Mouse (Mus musculus) liver, embryonic 15.5 days (tissue): ENCODE measurements around the gene Catsperd. TPM values are rescaled to one million over a fixed set of nuclear protein-coding genes. Genes with fewer than 3 reads are reported as not detected.

Source experiments
- ATAC-seq: fragments of 200-750 bp; cut with Nextera tagmentation; 2 replicates; pipeline ENCODE4 v1.8.0; 2017; ENCODE audit warnings: moderate number of reproducible peaks, mild to moderate bottlenecking, moderate library complexity; ENCODE audit not compliant: insufficient read depth
- H3K27ac ChIP-seq: fragments of 300-500 bp; sonication (generic); replicated peaks from 2 replicates; pipeline ENCODE4 v1.5.1; 2015; ENCODE audit warnings: mild to moderate bottlenecking, inconsistent platforms
- H3K27me3 ChIP-seq: fragments of 300-500 bp; sonication (generic); 2 replicates; pipeline ENCODE4 v1.6.1; 2015; ENCODE audit warnings: mild to moderate bottlenecking, inconsistent platforms
- H3K36me3 ChIP-seq: fragments of 300-500 bp; sonication (generic); replicated peaks from 2 replicates; pipeline ENCODE4 v1.6.1; 2015; ENCODE audit warnings: moderate library complexity, mild to moderate bottlenecking, inconsistent platforms
- H3K4me1 ChIP-seq: fragments of 300-500 bp; sonication (generic); replicated peaks from 2 replicates; pipeline ENCODE4 v1.6.1; 2015; ENCODE audit warnings: inconsistent platforms
- H3K4me2 ChIP-seq: fragments of 300-500 bp; sonication (generic); 2 replicates; pipeline ENCODE4 v1.6.1; 2015; ENCODE audit warnings: moderate library complexity, mild to moderate bottlenecking, inconsistent platforms
- H3K4me3 ChIP-seq: fragments of 300-500 bp; sonication (generic); replicated peaks from 2 replicates; pipeline ENCODE4 v1.5.1; 2015; ENCODE audit warnings: mild to moderate bottlenecking, inconsistent platforms
- H3K9ac ChIP-seq: fragments of 300-500 bp; sonication (generic); 2 replicates; pipeline ENCODE4 v1.6.1; 2015; ENCODE audit warnings: moderate library complexity, mild to moderate bottlenecking, inconsistent platforms
- H3K9me3 ChIP-seq: fragments of 300-500 bp; sonication (generic); replicated peaks from 2 replicates; pipeline ENCODE4 v1.6.1; 2016; ENCODE audit warnings: inconsistent platforms
- WGBS: fragments of 180-500 bp; shearing (Covaris S2); methylation state at CpG from one replicate; pipeline ENCODE4 v1.1.7; 2015; ENCODE audit warnings: mixed read lengths; ENCODE audit not compliant: insufficient replicate concordance; 5-methylcytosine and 5-hydroxymethylcytosine counted together
- polyA plus RNA-seq: library from polyadenylated mRNA; unstranded; fragments of >200 nt; fragmentation: Nextera tagmentation; extraction: Ambion mirVana; gene quantifications from 2 replicates; pipeline ENCODE4 v1.2.1, GENCODE M21; 2015

Catsperd gene
- polyA plus RNA-seq, 1 experiment from 2014 or later: 0.44 TPM

GRCm38 (mm10) chr17:56666384-56666783, 38.4 kb downstream of the Catsperd start:
- no peak for ATAC-seq
- Histone ChIP-seq H3K4me3 (no peak overlapping the region), H3K9me3 (no peaks in the 10 kb centered on the region), H3K9ac (no peak overlapping the region), H3K27ac (no peak overlapping the region), H3K36me3 (no peaks in the 10 kb centered on the region), H3K4me2 (no peak overlapping the region), H3K27me3 (peaks cover 55% of the 10 kb centered on the region), H3K4me1 (peaks cover 17% of the 10 kb centered on the region)
- WGBS: 58% methylated on average over 4 of the region's 4 CpGs

GRCm38 (mm10) chr17:56667591-56667990, 39.6 kb downstream of the Catsperd start:
- no peak overlapping the region for H3K27ac ChIP-seq

GRCm38 (mm10) chr17:56668384-56669144, 40.6 kb downstream of the Catsperd start:
- WGBS: 4% methylated on average over 31 of the region's 31 CpGs
- Histone ChIP-seq H3K4me2 (peak overlapping the region; percentile 71), H3K4me1 (peaks cover 26% of the 10 kb centered on the region), H3K9ac (peak overlapping the region; percentile 15; the same call in 1 of the 2 replicates), H3K27ac (no peak overlapping the region), H3K9me3 (no peaks in the 10 kb centered on the region), H3K27me3 (peaks cover 39% of the 10 kb centered on the region), H3K36me3 (no peaks in the 10 kb centered on the region), H3K4me3 (peak overlapping the region; percentile 45)
- ATAC-seq: no peak

More at GRCm38 (mm10) chr17:56667591-56667990, 39.6 kb downstream of the Catsperd start:
- Histone ChIP-seq H3K36me3 (no peaks in the 10 kb centered on the region), H3K4me1 (peaks cover 24% of the 10 kb centered on the region), H3K9me3 (no peaks in the 10 kb centered on the region), H3K9ac (no peak overlapping the region), H3K4me3 (no peak overlapping the region), H3K27me3 (peaks cover 48% of the 10 kb centered on the region), H3K4me2 (no peak overlapping the region)
- no peak for ATAC-seq
- 39% methylated on average over 3 of the region's 3 CpGs for WGBS

- ATAC-seq: no peak
- Histone ChIP-seq H3K36me3 (0 out of 2 replicates have a peak, but pooled peaks cover under 1% of the 10 kb centered on the region), H3K27me3 (peaks cover 33% of the 10 kb centered on the region), H3K9ac (no peak overlapping the region), H3K9me3 (no peaks in the 10 kb centered on the region), H3K27ac (no peak overlapping the region), H3K4me2 (no peak overlapping the region), H3K4me1 (peaks cover 35% of the 10 kb centered on the region), H3K4me3 (no peak overlapping the region)
- whole genome bisulfite sequencing: 80% methylated on average over 8 of the region's 8 CpGs
Observed at GRCm38 (mm10) chr17:56669766-56670165, 41.8 kb downstream of the Catsperd start.

GRCm38 (mm10) chr17:56672941-56673646, 45.2 kb downstream of the Catsperd start, which contains the start of gene Ranbp3:
Gene Ranbp3 (plus strand): TSS chr17:56673294.
- peak within 1 kb of the TSS; percentile 91 for H3K4me3 ChIP-seq

GRCm38 (mm10) chr17:56673647-56674416, 45.9 kb downstream of the Catsperd start:
- H3K36me3 ChIP-seq: peaks cover 39% of the 10 kb centered on the region
- ATAC-seq: peak; percentile 17; the same call in 1 of the 2 replicates
- H3K4me1 ChIP-seq: peaks cover 40% of the 10 kb centered on the region
- WGBS: under 1% methylated on average over 37 of the region's 37 CpGs
- H3K4me2 ChIP-seq: peak overlapping the region; percentile 82
- peaks cover 7% of the 10 kb centered on the region; the same call in 1 of the 2 replicates for H3K27me3 ChIP-seq
- H3K4me3 ChIP-seq: peak overlapping the region; percentile 91
- H3K27ac ChIP-seq: peak overlapping the region; percentile 90
- peak overlapping the region; percentile 98 for H3K9ac ChIP-seq
- no peaks in the 10 kb centered on the region for H3K9me3 ChIP-seq

More at GRCm38 (mm10) chr17:56672941-56673646, 45.2 kb downstream of the Catsperd start, which contains the start of gene Ranbp3:
- H3K4me1 ChIP-seq: peaks cover 44% of the 10 kb centered on the region
- peak within 1 kb of the TSS; percentile 96 for H3K27ac ChIP-seq
- peaks cover 14% of the 10 kb centered on the region for H3K27me3 ChIP-seq
- H3K9ac ChIP-seq: peak within 1 kb of the TSS; percentile 98
- peak within 1 kb of the TSS; percentile 88 for H3K4me2 ChIP-seq
- 0% methylated on average over 60 of the region's 66 CpGs for WGBS
- peaks cover 32% of the 10 kb centered on the region for H3K36me3 ChIP-seq
- no peaks in the 10 kb centered on the region for H3K9me3 ChIP-seq
- peak; percentile 93 for ATAC-seq

GRCm38 (mm10) chr17:56681791-56682190, 53.8 kb downstream of the Catsperd start:
- Histone ChIP-seq H3K9ac (no peak overlapping the region), H3K27ac (peak overlapping the region; percentile 48; the same call in 1 of the 2 replicates), H3K4me1 (peaks cover 80% of the 10 kb centered on the region), H3K4me2 (0 out of 2 replicates have a peak overlapping the region, but pooled peaks have one; percentile 21), H3K36me3 (peaks cover 97% of the 10 kb centered on the region), H3K9me3 (no peaks in the 10 kb centered on the region), H3K4me3 (no peak overlapping the region), H3K27me3 (no peaks in the 10 kb centered on the region)
- ATAC-seq: no peak
- WGBS: 65% methylated on average over 4 of the region's 4 CpGs

- H3K4me2 ChIP-seq: peak overlapping the region; percentile 21; the same call in 1 of the 2 replicates
- peak overlapping the region; percentile 48 for H3K27ac ChIP-seq
- WGBS: 19% methylated on average over 3 of the region's 3 CpGs
- H3K27me3 ChIP-seq: no peaks in the 10 kb centered on the region
- peaks cover 97% of the 10 kb centered on the region for H3K36me3 ChIP-seq
- H3K4me1 ChIP-seq: peaks cover 87% of the 10 kb centered on the region
- H3K9me3 ChIP-seq: no peaks in the 10 kb centered on the region
- H3K4me3 ChIP-seq: no peak overlapping the region
- ATAC-seq: peak; percentile 67
- peak overlapping the region; percentile 6; the same call in 1 of the 2 replicates for H3K9ac ChIP-seq
Observed at GRCm38 (mm10) chr17:56682880-56683279, 54.9 kb downstream of the Catsperd start.

GRCm38 (mm10) chr17:56683546-56684140, 55.7 kb downstream of the Catsperd start:
- Histone ChIP-seq H3K4me2 (no peak overlapping the region), H3K9ac (no peak overlapping the region), H3K4me1 (peaks cover 94% of the 10 kb centered on the region), H3K27ac (peak overlapping the region; percentile 48; the same call in 1 of the 2 replicates), H3K27me3 (no peaks in the 10 kb centered on the region), H3K4me3 (no peak overlapping the region), H3K36me3 (peaks cover 97% of the 10 kb centered on the region), H3K9me3 (no peaks in the 10 kb centered on the region)
- no peak for ATAC-seq
- 80% methylated on average over 5 of the region's 5 CpGs for WGBS

- no peaks in the 10 kb centered on the region for H3K9me3 ChIP-seq
- no peak overlapping the region for H3K9ac ChIP-seq
- H3K27ac ChIP-seq: no peak overlapping the region
- peaks cover 98% of the 10 kb centered on the region for H3K36me3 ChIP-seq
- WGBS: 88% methylated on average over 2 of the region's 2 CpGs
- no peaks in the 10 kb centered on the region for H3K27me3 ChIP-seq
- ATAC-seq: no peak
- no peak overlapping the region for H3K4me3 ChIP-seq
- no peak overlapping the region for H3K4me2 ChIP-seq
- H3K4me1 ChIP-seq: peaks cover 94% of the 10 kb centered on the region
Observed at GRCm38 (mm10) chr17:56684649-56685048, 56.7 kb downstream of the Catsperd start.
